Mouse (Mus musculus) adrenal gland, adult 2 months (tissue): ENCODE data around the gene Hspbp1. TPM values are rescaled to one million over a fixed set of nuclear protein-coding genes. Genes with fewer than 3 reads are reported as not detected.

ENCODE experiments used
- DNase-seq: peaks from one replicate; pipeline ENCODE4 v3.0.0; 2021
- long read RNA-seq: library from polyadenylated mRNA; stranded (forward); transcript quantifications from one replicate; pipeline ENCODE4 v2.0.0, GENCODE M21; 2021
- polyA plus RNA-seq: library from polyadenylated mRNA; depleted of rRNA; stranded (reverse); fragments of >200 nt; gene quantifications from 2 replicates; pipeline ENCODE4 v1.2.3, GENCODE M21; 2012; rRNA removed
- total RNA-seq, 2 experiments: library from RNA; stranded (reverse); gene quantifications; 2 replicates each; pipeline ENCODE4 v1.2.3; 2021

The Hspbp1 gene
- total RNA-seq (10 to 100 TPM; 38.2 to 50.8 TPM), polyA plus RNA-seq (65.6 and 73.2 TPM in 2 replicates)
- long read RNA-seq, transcript Hspbp1-201 (8 exons, 1,593 nt) = major isoform, 16 of 62 reads
- long read RNA-seq, partial matches to known transcripts = 4 of 62 reads
- long read RNA-seq, other reads (novel, unspliced or antisense) = 42 of 62 reads

DNA sequence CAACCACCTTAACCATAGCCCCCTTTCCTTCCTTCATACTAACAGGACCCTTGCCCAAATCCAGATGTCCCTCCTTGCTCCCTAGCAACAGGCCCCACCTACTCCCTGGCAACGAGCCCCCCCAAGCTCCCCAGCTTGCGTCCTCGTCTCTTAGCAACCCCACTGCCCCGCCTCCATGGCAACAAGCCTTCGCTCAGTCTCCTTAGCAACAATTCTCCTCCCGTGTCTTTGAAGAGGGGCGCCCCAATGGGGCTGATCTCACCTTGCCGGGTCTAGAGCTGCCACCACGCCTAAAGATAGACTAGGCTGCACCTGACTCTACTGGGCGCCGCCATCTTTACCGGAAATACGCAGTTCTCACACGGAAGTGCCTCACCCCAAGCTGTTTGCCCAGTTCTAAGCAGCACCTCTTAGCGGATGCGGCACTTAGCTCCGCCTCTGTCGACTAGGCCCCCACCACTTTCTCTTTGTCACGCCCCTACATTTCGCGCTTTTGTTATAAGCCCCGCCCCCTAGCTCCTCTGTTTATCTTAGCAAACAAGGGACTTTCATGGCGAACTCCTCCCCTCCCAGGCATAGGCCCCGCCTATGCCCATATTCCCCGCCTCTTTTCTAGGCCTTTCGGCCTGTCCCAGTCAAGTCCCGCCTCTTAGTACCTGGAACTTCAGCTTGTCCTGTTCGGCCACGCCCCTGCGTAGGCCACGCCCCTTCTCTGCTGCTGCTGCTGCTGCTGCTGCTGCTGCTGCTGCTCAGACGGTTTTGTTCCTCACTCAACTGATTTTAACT, at the start of gene Hspbp1:
TSS of gene Hspbp1 (minus strand) at position 437 of the 786 bp plus-strand sequence.
- peak; percentile 97 for DNase-seq

DNA sequence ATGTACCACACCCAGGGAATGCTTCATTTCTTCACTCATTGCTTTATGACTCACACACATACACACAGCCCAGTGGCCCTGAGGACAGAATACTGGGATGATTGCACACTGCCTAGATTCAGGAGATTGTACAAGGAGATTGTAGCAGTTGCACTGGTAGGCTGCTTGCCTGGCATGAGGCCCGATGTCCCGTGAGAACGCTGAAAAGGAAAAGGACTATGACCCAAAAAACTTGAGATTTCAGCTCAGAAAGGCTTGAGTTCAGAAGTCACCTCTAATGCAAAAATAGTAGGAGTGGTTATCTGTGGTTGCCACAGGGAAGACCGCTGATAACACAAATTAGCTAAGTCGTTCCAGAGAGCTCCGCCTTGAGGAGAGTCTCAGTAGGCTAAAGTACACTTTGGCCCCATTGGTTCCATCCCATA, 48.1 kb upstream of the Hspbp1 start:
- DNase-seq = peak; percentile 61

DNA sequence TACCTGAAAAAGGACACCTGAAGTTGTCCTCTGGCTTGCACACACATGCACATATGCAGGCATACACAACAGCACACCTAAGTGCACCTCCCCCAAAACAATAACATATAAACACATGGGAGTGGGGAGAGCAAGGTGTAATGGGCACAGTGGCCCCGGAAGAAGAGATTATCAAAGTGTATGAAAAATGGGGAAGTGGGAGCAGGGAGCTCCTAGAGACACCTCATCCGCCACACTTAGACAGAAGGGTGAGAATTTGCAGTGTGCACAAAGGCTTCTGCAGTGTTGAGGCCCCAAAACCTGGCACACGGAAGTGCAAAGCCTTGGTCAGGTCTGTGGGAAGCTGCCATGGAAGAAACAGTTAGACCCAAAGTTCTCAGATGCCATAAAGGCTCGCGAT, 46.2 kb upstream of the Hspbp1 start:
- no peak for DNase-seq

DNA sequence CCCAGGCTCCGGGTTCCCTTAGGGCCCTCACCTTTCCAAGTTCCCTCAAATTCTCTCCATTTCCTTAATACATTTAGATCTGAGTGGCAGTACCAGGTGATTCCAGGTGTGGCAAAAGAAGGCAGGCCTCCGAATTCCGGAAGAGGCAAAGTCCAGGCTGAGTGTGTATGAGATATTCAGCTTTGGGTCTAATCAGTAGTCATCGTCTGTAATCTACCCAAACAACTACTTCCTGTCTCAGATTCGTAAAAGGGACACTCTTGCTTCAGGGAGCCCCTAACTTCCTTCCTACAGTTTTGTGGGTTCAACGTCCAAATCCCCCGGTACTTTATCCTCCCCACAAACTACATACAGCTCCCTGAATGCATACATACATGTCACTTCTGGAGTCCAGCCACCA, 40.3 kb upstream of the Hspbp1 start, which contains the start of gene Tmem150b:
TSS of gene Tmem150b (minus strand) at position 81 of the 400 bp plus-strand sequence.
- no peak for DNase-seq

DNA sequence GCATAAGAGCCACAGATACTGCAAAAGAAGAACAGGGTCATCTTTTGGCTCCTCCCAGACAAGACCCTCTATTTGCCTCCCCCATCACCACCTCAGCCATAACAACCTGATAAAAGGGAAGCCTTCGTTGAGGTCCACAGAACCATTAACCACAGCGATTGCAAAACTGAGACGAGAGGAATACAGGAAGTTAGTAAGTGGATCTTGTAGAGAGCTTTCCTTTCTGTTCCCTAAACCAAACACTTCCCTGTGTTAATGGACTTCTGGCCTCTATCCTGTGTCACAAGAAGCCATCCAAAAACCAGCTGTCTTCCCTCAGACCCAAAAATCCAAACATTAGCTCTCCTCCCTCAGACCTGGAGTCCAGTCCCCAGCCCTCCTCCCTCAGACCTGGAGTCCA, 39.5 kb upstream of the Hspbp1 start:
- no peak for DNase-seq

DNA sequence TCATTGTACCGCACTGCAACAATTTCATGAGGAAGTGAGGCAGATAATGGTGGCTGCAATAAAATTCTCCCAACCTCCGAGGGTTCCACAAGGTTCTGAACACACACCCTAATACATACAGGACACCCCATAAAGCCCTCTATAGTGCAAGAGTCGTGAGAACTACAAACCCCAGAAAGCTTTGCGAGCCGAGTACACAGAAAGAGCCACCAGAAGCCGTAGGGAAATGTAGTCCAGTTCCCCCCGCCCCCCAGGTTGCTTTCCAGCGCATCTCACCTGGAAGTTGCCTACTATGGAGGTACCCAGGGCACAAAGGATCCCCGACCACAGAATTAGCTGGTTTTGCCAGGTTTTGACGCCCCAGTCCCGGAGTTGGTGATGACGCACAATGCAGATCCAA, 38.6 kb upstream of the Hspbp1 start:
- no peak for DNase-seq

DNA sequence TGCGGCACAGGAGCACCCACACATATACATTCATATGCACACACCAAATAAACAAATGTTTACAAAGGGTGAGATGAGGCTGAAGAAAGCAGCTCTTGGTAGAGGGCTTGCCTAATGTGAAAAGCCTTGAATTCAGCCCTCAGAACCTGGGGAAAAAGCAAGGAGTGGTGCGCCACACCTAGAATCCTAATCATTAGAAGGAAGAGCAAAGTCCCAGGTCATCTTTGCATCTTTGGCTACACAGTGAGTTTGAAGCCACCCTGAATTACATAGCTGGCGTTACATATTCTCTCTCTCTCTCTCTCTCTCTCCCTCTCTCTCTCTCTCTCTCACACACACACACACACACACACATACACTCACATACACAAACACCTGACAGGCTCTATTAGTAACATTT, 34.4 kb upstream of the Hspbp1 start:
- no peak for DNase-seq

DNA sequence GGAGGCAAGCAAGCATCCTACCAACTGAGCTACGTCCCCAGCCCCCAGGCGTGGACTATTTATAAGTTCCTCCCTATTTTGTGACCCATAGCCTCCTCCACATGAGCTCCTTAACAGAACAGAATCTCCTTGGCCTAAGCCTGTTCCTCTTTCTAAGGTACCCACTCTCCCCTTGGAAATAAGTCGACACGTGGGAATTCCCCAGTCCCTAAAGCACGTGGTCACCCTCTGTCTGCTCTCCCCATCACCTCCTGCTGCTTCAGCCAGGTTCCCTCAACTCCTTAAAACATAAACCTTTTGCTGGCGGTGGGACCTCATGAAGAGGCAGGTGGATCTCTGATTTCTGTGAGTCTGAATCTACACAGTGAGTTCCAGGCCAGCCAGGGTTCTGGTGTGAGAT, 32.1 kb upstream of the Hspbp1 start:
- no peak for DNase-seq

DNA sequence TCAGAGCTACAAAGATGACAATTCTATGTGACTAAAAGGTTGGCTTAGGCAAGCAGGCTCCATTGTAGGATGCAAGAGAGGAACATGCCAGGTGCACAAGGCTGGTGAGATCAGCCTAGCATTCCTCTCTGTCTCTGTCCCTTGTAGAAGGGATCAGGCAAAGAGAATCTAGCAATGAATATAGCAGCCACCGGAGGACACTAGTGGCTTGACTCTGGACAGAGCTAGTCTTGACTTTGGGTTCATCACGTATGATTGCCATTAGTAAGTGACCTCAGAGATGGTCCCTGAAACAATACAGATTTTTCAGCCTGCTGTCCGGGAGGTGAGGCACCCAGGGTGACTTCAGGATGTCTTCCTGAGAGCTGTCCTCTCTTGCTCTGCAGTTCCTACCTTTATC, 27.7 kb upstream of the Hspbp1 start:
- peak; percentile 16 for DNase-seq

DNA sequence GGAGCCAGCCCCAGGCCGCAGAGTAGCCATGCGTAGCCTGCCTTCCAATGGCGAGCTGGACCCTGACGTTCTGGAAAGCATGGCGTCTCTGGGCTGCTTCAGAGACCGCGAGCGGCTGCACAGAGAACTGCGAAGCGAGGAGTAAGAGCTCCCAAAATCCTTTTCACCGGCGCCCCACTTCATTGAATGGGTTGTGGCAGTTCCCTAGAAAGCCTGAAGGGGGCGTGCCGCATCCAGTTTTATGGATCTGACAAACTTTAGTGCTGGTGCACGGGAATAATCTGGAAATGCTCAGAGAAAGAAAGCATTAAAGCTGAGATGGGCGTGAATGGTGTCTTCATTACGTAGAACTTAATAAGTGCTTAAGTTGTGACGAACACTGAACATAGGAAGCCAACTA, 20.2 kb upstream of the Hspbp1 start:
- DNase-seq = peak; percentile 51

DNA sequence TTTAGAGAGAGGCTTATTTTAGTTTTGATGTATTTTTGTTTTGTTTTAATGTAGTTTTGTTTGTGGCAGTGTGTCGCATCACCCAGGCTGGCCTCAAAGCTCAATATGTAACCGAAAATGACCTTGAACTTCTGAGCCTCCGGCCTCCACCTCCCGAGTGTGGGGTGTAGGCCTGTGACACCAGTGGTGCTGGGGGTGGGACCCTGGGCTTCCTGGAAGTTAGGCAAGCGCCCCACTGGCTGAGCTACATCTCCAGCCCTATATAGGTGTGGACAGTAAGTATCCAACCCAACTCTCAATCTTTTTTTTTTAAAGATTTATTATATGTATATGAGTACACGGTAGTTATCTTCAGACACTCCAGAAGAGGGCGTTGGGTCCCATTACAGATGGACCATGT, 18.3 kb upstream of the Hspbp1 start:
- DNase-seq = no peak

DNA sequence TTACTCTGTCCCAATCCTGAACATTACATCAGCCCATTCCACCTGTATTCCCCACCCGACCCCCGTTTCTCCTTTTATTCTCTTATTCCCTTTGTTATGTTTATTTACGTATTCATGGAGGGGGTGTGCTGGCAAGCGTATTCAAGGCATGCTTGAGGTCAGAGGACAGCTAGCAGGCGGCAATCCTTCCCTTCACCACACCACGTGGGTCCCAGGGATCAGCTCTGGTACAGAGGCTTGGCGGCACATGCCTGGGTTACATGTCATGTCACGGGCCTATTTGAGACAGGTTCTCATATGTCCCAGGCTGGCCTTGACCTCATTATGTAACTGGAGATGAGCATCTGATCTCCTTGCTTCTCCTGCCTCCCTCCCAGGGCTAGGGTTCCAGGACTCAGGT, 17.5 kb upstream of the Hspbp1 start:
- no peak for DNase-seq

DNA sequence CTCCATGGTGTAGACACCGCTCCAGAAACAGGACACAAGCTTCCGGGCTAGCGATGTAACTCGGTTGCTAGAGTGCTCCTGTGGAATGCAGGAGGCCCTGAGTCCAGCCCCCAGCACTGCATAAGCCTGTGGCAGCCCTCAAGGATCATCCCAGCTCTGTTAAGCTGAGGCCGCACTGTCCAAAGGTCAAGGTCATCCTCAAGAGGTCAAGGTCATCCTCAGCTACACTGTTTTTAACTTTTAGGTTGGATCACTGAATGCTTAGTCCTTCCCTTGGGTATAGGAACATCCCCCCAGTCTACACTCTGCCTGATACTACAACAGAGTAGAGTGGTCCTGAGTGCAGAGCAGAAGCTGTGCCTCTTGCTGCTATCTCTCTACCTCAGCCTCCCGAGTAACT, 8.1 kb upstream of the Hspbp1 start:
- DNase-seq = no peak

DNA sequence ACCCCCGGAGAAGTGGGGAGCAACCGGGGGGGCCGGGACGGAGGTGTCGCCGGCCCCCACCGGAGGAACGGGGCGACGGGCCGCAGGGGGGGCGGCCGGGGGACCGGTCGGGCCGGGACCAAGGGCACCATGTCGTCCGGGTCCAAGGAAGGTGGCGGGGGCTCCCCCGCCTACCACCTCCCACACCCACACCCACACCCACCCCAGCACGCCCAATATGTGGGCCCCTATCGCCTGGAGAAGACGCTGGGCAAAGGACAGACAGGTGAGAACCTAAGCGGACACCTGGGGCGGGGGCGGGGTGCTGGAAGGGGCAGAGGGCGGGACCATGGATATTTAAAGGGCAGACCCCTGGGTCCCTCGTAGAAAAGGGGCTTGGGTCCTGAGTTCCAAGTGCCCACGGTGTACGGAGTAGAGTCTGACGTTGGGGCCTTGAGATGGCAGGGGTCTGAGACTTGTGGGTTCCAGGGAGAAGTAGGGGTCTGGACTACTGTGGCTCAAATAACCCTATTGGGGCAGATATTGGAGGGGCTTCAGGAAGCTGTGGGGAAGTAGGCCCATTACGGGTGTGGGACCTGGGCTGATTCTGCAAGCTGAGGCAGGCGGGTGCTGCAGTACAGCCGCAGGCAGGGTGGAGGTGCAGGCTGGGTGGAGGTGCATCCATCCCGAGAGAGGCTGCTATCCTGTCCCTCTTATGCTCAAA, 6.2 kb upstream of the Hspbp1 start:
- DNase-seq = no peak

DNA sequence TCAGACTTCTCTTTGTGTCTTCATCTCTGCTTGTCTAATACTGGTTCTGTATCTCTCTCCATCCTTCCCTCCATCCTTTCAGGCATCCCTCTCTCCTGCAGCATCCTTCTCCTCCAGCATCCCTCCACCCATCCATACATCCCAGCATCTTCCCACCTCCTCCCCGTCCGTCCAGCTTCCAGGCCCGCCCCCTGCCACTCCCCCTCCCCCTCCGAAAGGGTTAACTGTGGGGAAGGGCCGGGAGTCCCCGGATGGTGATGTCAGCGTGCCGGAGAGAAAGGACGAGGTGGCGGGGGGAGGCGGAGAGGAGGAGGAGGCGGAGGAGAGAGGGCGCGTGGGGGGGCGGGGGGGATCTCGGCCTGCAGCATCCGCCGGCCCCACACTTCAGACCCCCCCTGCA, 5.5 kb upstream of the Hspbp1 start, which contains the start of gene Brsk1:
TSS of gene Brsk1 (plus strand) at position 218 of the 400 bp plus-strand sequence.
- DNase-seq = peak; percentile 67

DNA sequence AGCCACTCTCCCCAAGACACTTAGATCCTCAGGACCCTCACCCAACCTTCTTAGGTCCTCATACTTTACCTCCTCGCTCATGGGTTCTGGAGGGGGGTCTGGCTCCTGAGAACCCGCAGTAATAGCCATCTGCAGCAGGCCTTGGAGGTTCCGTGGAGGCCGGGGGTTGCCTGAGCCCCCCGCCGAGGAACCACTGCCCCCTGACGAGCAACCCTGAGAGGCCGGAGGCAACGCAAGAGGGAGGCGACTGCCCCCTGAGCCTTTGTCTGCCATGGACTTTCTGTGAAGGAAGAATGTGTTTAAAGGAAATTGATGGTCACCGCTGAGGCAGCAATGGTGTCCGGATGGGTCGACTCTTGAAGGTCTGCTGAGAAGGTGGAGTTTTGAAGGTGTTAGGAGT, 665 bp downstream of the Hspbp1 start:
- DNase-seq = no peak

DNA sequence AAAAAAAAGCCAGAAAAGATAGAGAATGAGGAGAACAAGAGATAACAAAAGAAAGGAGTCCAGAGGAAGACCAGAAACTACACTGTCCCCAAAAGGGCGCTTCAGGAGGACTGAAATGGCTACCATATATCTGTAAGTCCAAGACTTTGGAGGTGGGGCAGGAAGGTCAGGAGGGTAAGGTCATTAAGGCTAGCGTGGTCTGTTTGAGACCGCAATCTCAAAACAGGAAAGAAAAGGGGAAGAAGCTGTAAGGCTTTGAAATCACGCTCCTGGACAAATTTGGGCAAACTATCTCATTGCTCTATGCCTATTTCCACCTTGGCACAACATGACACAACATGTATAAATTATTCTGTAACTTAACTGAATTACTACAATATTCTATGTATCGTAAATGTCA, 1.6 kb downstream of the Hspbp1 start:
- DNase-seq = no peak

DNA sequence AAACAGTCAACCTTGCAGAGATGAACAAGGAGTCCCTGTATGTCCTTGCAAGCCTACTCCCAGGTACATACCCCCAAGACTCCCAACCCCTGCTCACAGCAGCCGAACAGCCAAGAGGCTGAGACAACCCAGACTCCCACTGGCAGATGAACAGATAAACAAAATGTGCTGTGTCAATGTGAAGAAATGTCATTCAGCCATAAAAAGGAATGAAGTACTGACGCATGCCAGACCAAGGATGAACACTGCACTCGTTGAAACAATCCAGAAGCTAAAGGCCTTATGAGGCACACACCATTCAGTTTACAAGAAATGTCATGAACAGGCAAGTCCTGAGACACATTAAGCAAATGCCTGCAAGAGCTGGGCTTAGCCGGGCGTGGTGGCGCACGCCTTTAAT, 9.7 kb downstream of the Hspbp1 start:
- DNase-seq = no peak

DNA sequence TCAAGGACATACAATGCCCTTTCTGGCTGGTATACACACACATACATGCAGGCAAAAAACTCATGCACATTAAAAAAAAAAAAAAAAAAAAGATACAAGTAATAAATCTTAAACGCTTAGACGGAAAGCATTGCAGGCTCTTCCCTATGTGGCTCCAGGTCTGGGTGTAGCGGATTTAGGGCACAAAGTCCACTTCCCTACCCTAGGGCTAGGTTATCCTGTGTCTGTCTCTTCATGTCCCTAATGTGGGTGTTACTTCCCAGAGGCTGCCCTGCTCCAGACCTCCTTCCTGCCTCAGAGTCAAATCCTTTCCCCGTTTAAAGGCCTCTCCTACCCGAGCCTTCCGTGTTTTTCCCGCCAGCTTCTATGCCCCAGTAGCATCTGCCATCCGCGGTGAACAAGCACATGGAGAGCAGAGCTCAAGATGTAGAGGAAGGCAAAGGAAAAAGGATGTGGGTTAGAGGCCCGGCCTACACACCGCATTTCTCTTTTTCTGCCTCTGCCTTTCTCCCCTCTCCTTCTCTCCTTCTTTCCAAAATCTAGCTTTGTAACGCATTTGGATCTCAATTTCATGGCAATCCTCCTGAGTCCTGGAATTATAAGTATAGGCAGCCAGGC, 10.6 kb downstream of the Hspbp1 start:
- no peak for DNase-seq

DNA sequence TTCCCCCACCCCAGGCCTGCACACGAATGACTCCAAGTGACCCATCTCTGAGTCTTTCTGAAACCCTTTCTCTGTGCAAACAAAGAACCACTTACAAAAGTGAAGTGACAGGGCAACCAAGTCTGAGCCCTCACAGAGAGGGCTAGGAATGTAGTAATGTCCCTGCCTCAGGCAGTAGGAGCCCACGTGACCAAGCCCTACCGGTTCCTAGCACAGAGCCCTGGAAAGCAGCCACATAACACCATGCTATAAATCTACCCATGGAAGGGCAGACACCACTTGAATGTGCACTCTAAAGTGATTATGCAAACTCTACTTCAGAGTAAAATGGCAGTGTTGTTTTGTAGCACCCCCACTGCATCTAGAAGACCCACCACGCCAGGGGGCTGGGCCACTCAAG, 12.9 kb downstream of the Hspbp1 start:
- peak; percentile 76 for DNase-seq

DNA sequence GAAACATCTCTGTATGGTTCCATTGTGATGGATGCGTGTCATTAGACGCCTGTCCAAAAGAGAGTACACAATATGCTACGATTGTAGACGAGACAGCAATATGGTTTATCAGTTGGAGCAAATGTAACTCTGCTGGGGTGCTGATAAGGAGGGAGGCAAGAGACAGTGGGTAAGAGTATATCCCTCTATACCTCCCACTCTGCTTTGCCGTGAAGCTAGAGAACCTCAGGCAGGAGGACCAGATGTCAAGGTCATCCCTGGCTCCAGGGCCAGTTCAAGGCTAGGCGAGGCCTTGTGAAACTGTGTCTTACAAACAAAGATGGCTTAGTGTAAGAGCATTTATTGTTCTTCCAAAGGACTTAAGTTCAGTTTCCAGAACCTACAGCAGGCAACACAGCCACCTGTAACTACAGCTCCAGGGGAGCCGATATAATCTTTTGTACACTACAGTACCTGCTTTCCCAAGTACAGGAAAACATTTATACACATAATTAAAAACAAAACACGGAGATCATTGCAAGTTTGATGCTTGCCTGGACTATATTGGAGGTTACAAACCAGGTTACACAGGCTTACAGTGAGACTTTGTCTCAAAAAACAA, 14.1 kb downstream of the Hspbp1 start:
- DNase-seq = peak; percentile 26

DNA sequence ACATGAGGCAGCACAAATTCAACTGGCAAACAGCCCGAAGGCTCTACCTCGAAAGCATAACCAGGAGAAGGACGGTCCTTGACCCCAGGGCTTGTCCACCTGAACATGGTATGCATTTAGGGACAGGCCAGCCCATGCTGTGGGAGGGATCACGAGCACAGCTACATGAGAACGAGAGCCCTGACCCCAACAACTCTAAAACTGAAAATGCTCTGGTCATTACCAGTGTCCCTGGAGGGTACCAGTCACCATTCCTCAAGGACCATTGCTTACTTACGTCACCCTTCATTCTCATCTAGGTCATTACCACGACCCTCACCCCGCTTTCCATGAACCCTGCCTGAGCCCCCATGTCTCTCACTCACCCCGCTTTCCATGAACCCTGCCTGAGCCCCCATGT, 15.7 kb downstream of the Hspbp1 start:
- peak; percentile 55 for DNase-seq
